Comparison of ENCODE assay signal across 14 mouse cellular contexts in the genomic region with DNA sequence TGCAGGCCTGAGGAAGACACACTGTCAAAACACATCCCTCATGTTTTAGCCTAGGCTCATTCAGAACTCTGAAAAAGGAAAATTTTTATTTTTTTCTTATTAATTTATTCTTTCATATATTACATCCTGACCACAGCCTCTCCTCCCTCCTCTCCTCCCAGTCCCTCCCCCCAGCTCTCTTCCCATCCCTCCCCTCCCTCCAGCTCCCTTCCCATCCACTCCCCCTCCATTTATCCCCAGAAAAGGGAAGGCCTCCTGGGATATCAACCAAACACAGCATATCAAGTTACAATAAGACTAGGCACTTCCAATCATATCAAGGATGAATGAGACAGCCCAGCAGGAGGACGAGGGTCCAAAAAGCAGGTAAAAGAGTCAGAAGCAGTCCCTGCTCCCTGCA.
A peak's percentile ranks its signal among the peaks of the same experiment; 100 is the strongest.
DNase-seq lines count a peak whose midpoint lies in the region; ATAC-seq and TF ChIP-seq lines count a peak whose summit lies in the region.
"Had no signal": no experiment of that assay in that cellular context is flagged by ENCODE, and none has a peak within 500 bp of the region (broad histone marks: within the 10 kb centered on the region; RNA-seq: fewer than 3 reads in every experiment).

No protein-coding gene starts in this region.

- TF ChIP-seq CTCF in forebrain, postnatal 0 days (IDR thresholded peaks at IDR 0.05; ENCODE audit: low read depth), result no peak

- no peak for DNase-seq in hindbrain, embryonic 11.5 days (ENCODE audit: low spot score)
- DNase-seq in hindbrain, embryonic 10.5 days (ENCODE audit: low spot score), result no peak
- DNase-seq in forebrain, embryonic 14.5 days (ENCODE audit: low spot score), result no peak
- no peak for DNase-seq in forebrain, postnatal 0 days
- DNase-seq in limb, embryonic 10.5 days (ENCODE audit: low spot score), result no peak
- no peak for DNase-seq in spleen, adult 12 weeks (ENCODE audit: low spot score)
- DNase-seq: adrenal gland, adult 2 months; cerebellum, adult 8-10 months; gastrocnemius, postnatal 25 days; right cerebral cortex, postnatal 4 days; thymus, postnatal 25 days had no signal

- H3K36me3 ChIP-seq in hindbrain, embryonic 11.5 days (ENCODE audit: control insufficient read depth, insufficient read depth, low read length), result no peaks in the 10 kb centered on the region
- no peaks in the 10 kb centered on the region for H3K36me3 ChIP-seq in hindbrain, embryonic 10.5 days
- H3K36me3 ChIP-seq in forebrain, embryonic 14.5 days (ENCODE audit: control insufficient read depth, insufficient read depth, low read length), result peaks cover 5% of the 10 kb centered on the region; the same call in 1 of the 2 replicates
- H3K36me3 ChIP-seq in forebrain, postnatal 0 days (ENCODE audit: insufficient read depth), result peaks cover 10% of the 10 kb centered on the region; the same call in 1 of the 2 replicates
- no peaks in the 10 kb centered on the region for H3K36me3 ChIP-seq in limb, embryonic 10.5 days
- H3K36me3 ChIP-seq: liver, embryonic 15.5 days had no signal

- H3K9me3 ChIP-seq in hindbrain, embryonic 11.5 days (ENCODE audit: control insufficient read depth, low read length), result no peaks in the 10 kb centered on the region
- no peaks in the 10 kb centered on the region for H3K9me3 ChIP-seq in hindbrain, embryonic 10.5 days
- H3K9me3 ChIP-seq in forebrain, embryonic 14.5 days (replicated peaks; ENCODE audit: control insufficient read depth, low read length), result no peaks in the 10 kb centered on the region
- H3K9me3 ChIP-seq in forebrain, postnatal 0 days (ENCODE audit: low read length), result no peaks in the 10 kb centered on the region
- H3K9me3 ChIP-seq in limb, embryonic 10.5 days (replicated peaks), result no peaks in the 10 kb centered on the region
- H3K9me3 ChIP-seq: liver, embryonic 15.5 days had no signal

- no peaks in the 10 kb centered on the region for H3K4me1 ChIP-seq in hindbrain, embryonic 11.5 days (replicated peaks; ENCODE audit: control insufficient read depth, insufficient read depth, low read length)
- peaks cover 7% of the 10 kb centered on the region for H3K4me1 ChIP-seq in hindbrain, embryonic 10.5 days (replicated peaks)
- H3K4me1 ChIP-seq in forebrain, embryonic 14.5 days (ENCODE audit: control insufficient read depth, insufficient read depth, low read length), result peaks cover 15% of the 10 kb centered on the region
- peaks cover 14% of the 10 kb centered on the region; the same call in 1 of the 2 replicates for H3K4me1 ChIP-seq in forebrain, postnatal 0 days (ENCODE audit: insufficient read depth)
- peaks cover 37% of the 10 kb centered on the region for H3K4me1 ChIP-seq in limb, embryonic 10.5 days
- H3K4me1 ChIP-seq: liver, embryonic 15.5 days had no signal

- no peak overlapping the region for H3K9ac ChIP-seq in hindbrain, embryonic 11.5 days (ENCODE audit: low read depth, low read length)
- no peak overlapping the region for H3K9ac ChIP-seq in forebrain, embryonic 14.5 days (ENCODE audit: low read length)
- no peak overlapping the region for H3K9ac ChIP-seq in forebrain, postnatal 0 days
- H3K9ac ChIP-seq: liver, embryonic 15.5 days had no signal

- 30% methylated on average over 1 of the region's 1 CpGs for WGBS in hindbrain, embryonic 11.5 days
- 38% methylated on average over 1 of the region's 1 CpGs for WGBS in hindbrain, embryonic 10.5 days
- 34% methylated on average over 1 of the region's 1 CpGs for WGBS in forebrain, embryonic 14.5 days
- 30% methylated on average over 1 of the region's 1 CpGs for whole genome bisulfite sequencing in forebrain, postnatal 0 days
- 50% methylated on average over 1 of the region's 1 CpGs for WGBS in limb, embryonic 10.5 days

- ATAC-seq in hindbrain, embryonic 11.5 days (ENCODE audit: low FRiP score), result peak; percentile 54; the same call in 1 of the 2 replicates
- 0 out of 2 replicates have a peak, but pooled peaks have one; percentile 17 for ATAC-seq in forebrain, embryonic 14.5 days
- ATAC-seq in forebrain, postnatal 0 days, result no peak
- ATAC-seq in megakaryocyte, adult 5-6 weeks (ENCODE audit: poor library complexity, severe bottlenecking), result no peak
- ATAC-seq: intestine, postnatal 0 days had no signal

- no peaks in the 10 kb centered on the region for H3K27me3 ChIP-seq in hindbrain, embryonic 11.5 days (ENCODE audit: control insufficient read depth, insufficient read depth, low read length)
- no peaks in the 10 kb centered on the region for H3K27me3 ChIP-seq in hindbrain, embryonic 10.5 days (ENCODE audit: insufficient read depth, poor library complexity, severe bottlenecking)
- no peaks in the 10 kb centered on the region for H3K27me3 ChIP-seq in forebrain, embryonic 14.5 days (replicated peaks; ENCODE audit: control insufficient read depth, insufficient read depth, low read length)
- no peaks in the 10 kb centered on the region for H3K27me3 ChIP-seq in forebrain, postnatal 0 days (ENCODE audit: insufficient read depth, low read length)
- no peaks in the 10 kb centered on the region for H3K27me3 ChIP-seq in limb, embryonic 10.5 days (ENCODE audit: low read depth, poor library complexity, severe bottlenecking)
- H3K27me3 ChIP-seq: liver, embryonic 15.5 days had no signal

- H3K27ac ChIP-seq in hindbrain, embryonic 11.5 days (ENCODE audit: low read depth, low read length), result no peak overlapping the region
- H3K27ac ChIP-seq in hindbrain, embryonic 10.5 days, result no peak overlapping the region
- H3K27ac ChIP-seq in forebrain, embryonic 14.5 days (ENCODE audit: low read depth, low read length), result peak overlapping the region; percentile 76
- H3K27ac ChIP-seq in forebrain, postnatal 0 days (ENCODE audit: low read depth, low read length), result peak overlapping the region; percentile 47; the same call in 1 of the 2 replicates
- H3K27ac ChIP-seq in limb, embryonic 10.5 days, result 0 out of 2 replicates have a peak overlapping the region, but pooled peaks have one; percentile 14
- H3K27ac ChIP-seq: liver, embryonic 15.5 days had no signal

- no peak overlapping the region for H3K4me2 ChIP-seq in hindbrain, embryonic 11.5 days (replicated peaks; ENCODE audit: low read depth, low read length)
- H3K4me2 ChIP-seq in forebrain, embryonic 14.5 days (ENCODE audit: low read length), result no peak overlapping the region
- H3K4me2 ChIP-seq in forebrain, postnatal 0 days (ENCODE audit: low read depth), result no peak overlapping the region
- H3K4me2 ChIP-seq: liver, embryonic 15.5 days had no signal

- no peak overlapping the region for H3K4me3 ChIP-seq in hindbrain, embryonic 11.5 days (ENCODE audit: low read depth, low read length)
- H3K4me3 ChIP-seq in hindbrain, embryonic 10.5 days, result no peak overlapping the region
- no peak overlapping the region for H3K4me3 ChIP-seq in forebrain, embryonic 14.5 days (ENCODE audit: low read depth, low read length)
- H3K4me3 ChIP-seq in forebrain, postnatal 0 days (ENCODE audit: low read depth, low read length), result no peak overlapping the region
- H3K4me3 ChIP-seq in limb, embryonic 10.5 days, result no peak overlapping the region
- H3K4me3 ChIP-seq: liver, embryonic 15.5 days had no signal

Comparison
In these comparisons a context has a peak if more than half of its experiments do, and no peak if none do; other contexts are left out.
1. ATAC-seq: peak in hindbrain, embryonic 11.5 days (single experiment) and forebrain, embryonic 14.5 days (single experiment); none in forebrain, postnatal 0 days (single experiment) and megakaryocyte, adult 5-6 weeks (single experiment).
2. H3K27ac ChIP-seq: peak in forebrain, embryonic 14.5 days (single experiment), forebrain, postnatal 0 days (single experiment) and limb, embryonic 10.5 days (single experiment); none in hindbrain, embryonic 11.5 days (single experiment) and hindbrain, embryonic 10.5 days (single experiment).